Mouse (Mus musculus): Measurements from ENCODE around the gene Gpr33. TPM values are rescaled to one million over a fixed set of nuclear protein-coding genes. Genes with fewer than 3 reads are reported as not detected.
A peak's percentile ranks its signal among the peaks of the same experiment; 100 is the strongest.

The Gpr33 gene
- polyA plus RNA-seq, 1 experiment from 2014 or later = not detected

DNA sequence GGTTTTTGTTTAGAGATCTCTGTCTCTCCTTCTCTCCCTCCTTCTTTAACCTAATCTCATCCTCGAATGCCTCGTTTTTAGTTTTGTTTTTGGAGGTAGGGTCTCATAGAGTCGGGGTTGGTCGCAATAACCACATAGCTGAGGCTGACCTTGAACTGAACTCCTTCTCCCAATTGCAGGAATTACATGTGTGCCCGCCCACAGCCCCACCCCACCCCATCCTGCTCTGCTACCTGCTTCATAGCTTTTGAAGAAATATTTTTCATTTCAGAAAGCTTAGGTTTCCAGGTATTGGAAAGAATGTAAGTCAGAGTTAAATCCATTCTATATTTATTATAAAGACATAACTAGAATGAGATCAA lies 21.2 kb downstream of the Gpr33 start:
- Histone ChIP-seq H3K36me3 (peaks cover 8% of the 10 kb centered on the region; the same call in 1 of the 2 replicates), H3K4me1 (replicated peaks) (peaks cover 18% of the 10 kb centered on the region), H3K9me3 (no peaks in the 10 kb centered on the region), H3K4me3 (peak overlapping the region; percentile 60), H3K27me3 (ENCODE audit: insufficient read depth, poor library complexity, severe bottlenecking) (no peaks in the 10 kb centered on the region), H3K27ac (peak overlapping the region; percentile 87)
- no peak for DNase-seq (ENCODE audit: low spot score)
- 49% methylated on average over 5 of the region's 5 CpGs for WGBS

DNA sequence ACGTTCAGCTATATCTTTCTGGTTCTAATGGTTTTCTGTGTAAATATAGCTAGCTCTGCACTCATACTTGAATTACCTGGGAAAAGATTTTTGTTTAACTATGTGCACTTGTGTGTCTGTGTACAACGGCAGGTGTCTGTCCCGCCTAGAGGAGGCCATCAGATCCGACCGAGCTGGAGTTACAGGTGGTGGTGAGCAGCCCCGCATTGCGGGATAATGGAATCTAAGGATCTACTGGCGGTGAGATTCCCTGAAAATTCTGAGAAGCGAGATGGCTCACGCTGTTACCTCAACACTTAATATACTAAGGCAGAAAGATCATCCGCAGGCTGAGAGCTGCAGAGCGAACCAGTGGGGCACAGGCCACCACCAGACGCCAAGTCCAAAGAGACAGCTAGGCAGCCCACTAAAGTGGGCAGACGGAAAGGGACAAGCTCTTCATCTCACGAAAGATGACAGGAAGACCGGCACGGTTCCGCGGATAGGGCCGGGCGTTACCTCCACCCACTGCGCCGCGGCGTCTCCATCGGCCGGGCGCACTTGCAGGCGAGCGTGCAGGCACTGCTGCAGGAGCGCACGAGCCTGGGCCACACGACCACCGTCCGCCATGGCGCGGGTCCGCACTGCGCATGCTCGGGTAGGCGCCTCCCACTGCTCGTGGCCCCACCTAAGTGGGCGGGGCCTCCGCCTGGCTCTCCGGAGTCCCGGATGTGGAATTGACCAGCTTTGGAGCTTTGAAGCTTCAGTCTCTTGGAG lies 21.8 kb downstream of the Gpr33 start, which contains the start of gene Dtd2:
Dtd2 (minus strand) TSS at position 625 of the 756 bp plus-strand sequence.
- H3K36me3 ChIP-seq = peaks cover 8% of the 10 kb centered on the region; the same call in 1 of the 2 replicates
- peaks cover 18% of the 10 kb centered on the region for H3K4me1 ChIP-seq (replicated peaks)
- peak within 1 kb of the TSS; percentile 60 for H3K4me3 ChIP-seq
- DNase-seq (ENCODE audit: low spot score) = peak; percentile 94
- H3K27me3 ChIP-seq (ENCODE audit: insufficient read depth, poor library complexity, severe bottlenecking) = no peaks in the 10 kb centered on the region
- peak within 1 kb of the TSS; percentile 87 for H3K27ac ChIP-seq
- no peaks in the 10 kb centered on the region for H3K9me3 ChIP-seq
- WGBS = 2% methylated on average over 46 of the region's 46 CpGs

DNA sequence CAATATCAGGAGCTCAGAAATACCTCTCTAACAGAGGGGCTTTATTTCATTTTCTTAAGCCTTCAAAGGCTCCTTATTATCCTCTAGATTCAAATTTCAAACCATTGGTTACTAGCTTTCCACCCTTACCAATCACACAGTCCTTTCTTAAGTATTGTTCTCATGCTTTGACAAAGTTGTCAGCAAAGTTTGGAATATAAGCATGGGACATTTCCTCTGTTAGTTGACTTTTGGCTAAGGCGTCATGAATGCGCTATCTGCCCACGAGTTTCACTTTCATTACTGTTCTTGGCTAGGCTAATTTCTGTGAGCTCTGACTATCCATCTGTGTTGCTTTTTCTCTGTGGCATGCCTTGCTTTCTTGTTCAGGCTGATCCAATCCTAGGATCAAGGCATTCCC lies 25.1 kb downstream of the Gpr33 start:
- H3K9me3 ChIP-seq = no peaks in the 10 kb centered on the region
- no peak overlapping the region for H3K27ac ChIP-seq
- no peaks in the 10 kb centered on the region for H3K27me3 ChIP-seq (ENCODE audit: insufficient read depth, poor library complexity, severe bottlenecking)
- H3K36me3 ChIP-seq = peaks cover 27% of the 10 kb centered on the region
- no peak for DNase-seq (ENCODE audit: low spot score)
- H3K4me3 ChIP-seq = no peak overlapping the region
- H3K4me1 ChIP-seq (replicated peaks) = peaks cover 10% of the 10 kb centered on the region; the same call in 1 of the 2 replicates
- 92% methylated on average over 3 of the region's 3 CpGs for WGBS

DNA sequence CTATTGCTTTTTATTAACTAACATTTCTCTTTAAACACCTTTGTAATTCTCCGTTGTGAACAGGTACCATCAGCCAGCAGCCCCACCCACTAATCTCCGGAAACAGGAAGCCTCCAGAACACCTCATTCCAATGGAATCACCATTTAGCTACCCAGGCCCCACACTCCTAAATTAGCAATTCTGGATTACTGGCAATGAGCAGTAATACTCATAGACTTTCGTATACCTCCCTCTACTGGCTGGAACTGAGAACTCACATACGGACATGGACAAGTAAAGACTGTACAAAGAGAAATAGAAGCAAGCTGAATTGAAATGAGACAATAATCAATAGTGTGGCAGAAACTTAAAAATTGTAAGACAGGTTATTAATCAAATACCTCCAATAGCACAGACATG lies 26.3 kb downstream of the Gpr33 start:
- Histone ChIP-seq H3K9me3 (no peaks in the 10 kb centered on the region), H3K4me1 (replicated peaks) (peaks cover 10% of the 10 kb centered on the region; the same call in 1 of the 2 replicates), H3K4me3 (no peak overlapping the region), H3K27me3 (ENCODE audit: insufficient read depth, poor library complexity, severe bottlenecking) (no peaks in the 10 kb centered on the region), H3K27ac (no peak overlapping the region), H3K36me3 (peaks cover 39% of the 10 kb centered on the region)
- 42% methylated on average over 4 of the region's 4 CpGs for WGBS
- DNase-seq (ENCODE audit: low spot score) = peak; percentile 23

DNA sequence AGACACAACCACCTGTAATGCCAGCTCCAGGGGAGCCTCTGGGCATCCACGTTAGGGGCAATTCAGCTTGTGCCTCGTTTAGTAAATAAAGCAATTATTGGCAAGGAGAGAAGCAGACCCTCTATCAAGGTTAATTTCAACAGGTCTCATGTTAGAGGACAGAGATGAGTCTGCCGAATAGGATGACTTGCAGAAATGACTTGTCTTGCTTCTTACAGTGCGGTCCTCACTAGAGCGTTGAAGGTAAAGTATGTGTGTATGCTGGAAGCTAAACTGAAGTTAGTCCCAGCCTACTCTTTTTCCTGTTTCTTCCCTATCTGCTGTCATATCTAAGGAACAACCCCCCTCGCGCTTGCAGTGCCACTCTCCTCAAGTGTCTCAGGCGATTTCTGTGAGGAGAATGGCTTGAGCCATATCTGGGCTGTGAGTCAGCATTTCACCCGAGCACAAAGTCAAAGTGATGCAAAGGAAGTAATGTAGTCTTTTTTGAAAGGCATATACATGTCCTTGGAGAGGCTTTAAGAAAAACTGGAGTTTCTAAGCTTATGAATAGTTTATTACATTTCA lies 29.4 kb downstream of the Gpr33 start:
- 91% methylated on average over 9 of the region's 9 CpGs for WGBS
- Histone ChIP-seq H3K4me3 (no peak overlapping the region), H3K4me1 (replicated peaks) (no peaks in the 10 kb centered on the region), H3K36me3 (peaks cover 61% of the 10 kb centered on the region), H3K9me3 (no peaks in the 10 kb centered on the region), H3K27ac (no peak overlapping the region), H3K27me3 (ENCODE audit: insufficient read depth, poor library complexity, severe bottlenecking) (no peaks in the 10 kb centered on the region)
- DNase-seq (ENCODE audit: low spot score) = no peak

DNA sequence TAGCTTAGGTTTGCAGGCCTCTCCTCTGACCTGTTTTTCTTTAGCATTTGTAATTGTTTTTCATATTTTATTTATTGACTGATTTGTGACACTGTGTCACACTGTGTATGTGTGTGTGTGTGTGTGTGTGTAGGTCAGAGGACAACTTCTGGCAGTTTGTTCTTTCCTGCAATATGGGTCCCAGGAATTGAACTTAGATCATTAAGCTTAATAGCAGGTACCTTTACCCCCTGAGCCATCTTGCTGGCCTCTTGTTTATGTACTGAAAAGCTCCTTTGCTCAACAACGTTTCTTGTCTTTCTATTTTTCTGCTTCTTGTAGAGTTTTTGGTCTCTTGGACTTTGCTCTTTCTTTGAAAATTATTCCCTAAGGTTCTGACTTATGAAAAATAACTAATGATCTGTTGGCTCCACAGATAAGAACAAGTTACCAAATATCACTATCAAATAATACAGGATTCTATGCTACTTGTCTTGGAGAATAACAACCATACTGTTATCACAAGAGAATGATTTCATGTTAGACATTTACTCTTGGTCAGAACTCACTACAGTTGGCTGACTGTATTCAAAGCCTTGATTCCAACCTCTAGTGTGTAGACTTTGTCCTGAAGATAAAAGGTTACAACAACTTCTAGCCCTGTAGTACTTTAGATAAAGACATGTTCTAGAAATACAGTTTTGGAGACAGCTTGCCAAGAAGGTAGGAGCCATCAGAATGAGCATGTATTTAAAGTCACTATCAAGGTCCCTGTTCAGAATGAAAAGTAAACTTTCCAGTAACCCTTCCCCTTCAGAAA lies 31.9 kb downstream of the Gpr33 start:
- WGBS = 84% methylated on average over 1 of the region's 1 CpGs
- Histone ChIP-seq H3K9me3 (no peaks in the 10 kb centered on the region), H3K4me3 (no peak overlapping the region), H3K36me3 (peaks cover 65% of the 10 kb centered on the region), H3K4me1 (replicated peaks) (no peaks in the 10 kb centered on the region), H3K27ac (no peak overlapping the region), H3K27me3 (ENCODE audit: insufficient read depth, poor library complexity, severe bottlenecking) (no peaks in the 10 kb centered on the region)
- DNase-seq (ENCODE audit: low spot score) = no peak

DNA sequence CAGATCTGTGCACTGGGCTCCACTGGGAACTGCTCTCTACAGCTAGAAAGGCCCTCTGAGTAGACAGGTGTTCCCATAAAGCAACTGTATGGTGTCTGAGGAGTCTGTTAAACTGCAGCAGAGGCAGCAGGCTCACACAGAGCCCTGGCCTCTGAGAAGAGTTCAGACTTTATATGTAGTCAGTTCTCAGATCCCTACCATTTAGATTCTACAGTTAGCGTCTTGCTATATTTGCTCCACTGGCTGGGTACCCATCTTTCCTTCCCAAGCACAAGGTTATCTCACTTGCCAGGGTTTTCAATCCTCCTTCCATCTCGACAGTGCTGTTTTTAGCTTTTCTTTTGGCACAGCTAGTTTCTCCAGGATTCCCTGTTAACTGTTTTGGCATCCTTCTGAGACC lies 37.2 kb downstream of the Gpr33 start:
- Histone ChIP-seq H3K27me3 (ENCODE audit: insufficient read depth, poor library complexity, severe bottlenecking) (no peaks in the 10 kb centered on the region), H3K36me3 (peaks cover 31% of the 10 kb centered on the region), H3K4me3 (no peak overlapping the region), H3K9me3 (no peaks in the 10 kb centered on the region), H3K4me1 (replicated peaks) (no peaks in the 10 kb centered on the region), H3K27ac (no peak overlapping the region)
- no peak for DNase-seq (ENCODE audit: low spot score)
- WGBS = 90% methylated on average over 2 of the region's 2 CpGs

DNA sequence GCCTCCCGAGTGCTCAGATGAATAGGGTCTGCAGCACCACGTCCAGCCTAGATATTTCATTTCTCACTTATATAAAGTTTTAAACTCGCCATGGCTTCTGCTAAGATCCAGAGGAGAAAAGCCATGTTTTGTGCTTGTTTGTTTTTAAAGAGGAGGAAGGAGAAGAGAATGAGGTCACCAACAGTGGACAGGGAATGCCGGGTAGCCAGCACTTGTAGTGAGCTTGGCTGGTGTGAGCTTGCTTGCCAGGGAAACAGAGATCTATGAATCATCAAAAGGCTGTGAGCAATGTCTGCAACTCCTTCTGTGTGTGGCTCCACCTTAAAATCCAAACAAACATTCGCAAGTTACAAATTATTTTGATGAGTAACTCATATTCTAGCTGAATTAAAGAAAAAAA lies 39.3 kb downstream of the Gpr33 start:
- no peak for DNase-seq (ENCODE audit: low spot score)
- H3K36me3 ChIP-seq = peaks cover 10% of the 10 kb centered on the region

DNA sequence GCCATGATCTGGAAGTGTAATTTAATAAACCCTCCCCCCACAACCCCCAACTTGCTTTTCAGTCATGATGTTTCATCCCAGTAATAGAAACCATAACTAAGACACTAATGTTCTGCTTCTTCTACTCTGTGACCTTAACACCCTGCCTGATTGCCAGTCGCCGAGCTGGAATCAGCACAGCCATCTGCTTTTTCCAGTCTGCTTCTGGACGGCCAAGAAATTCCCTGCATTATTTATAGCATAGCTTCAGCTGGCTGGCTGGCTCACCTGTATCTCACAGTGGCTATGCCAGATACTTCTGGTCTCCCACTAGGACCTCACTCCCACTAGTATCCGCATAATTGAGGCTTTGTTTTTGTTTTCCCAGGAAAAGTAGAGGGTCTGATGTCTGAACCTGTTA lies 42.0 kb downstream of the Gpr33 start:
- Histone ChIP-seq H3K4me1 (replicated peaks) (no peaks in the 10 kb centered on the region), H3K9me3 (no peaks in the 10 kb centered on the region), H3K4me3 (no peak overlapping the region), H3K27ac (no peak overlapping the region), H3K36me3 (peaks cover 5% of the 10 kb centered on the region; the same call in 1 of the 2 replicates), H3K27me3 (ENCODE audit: insufficient read depth, poor library complexity, severe bottlenecking) (no peaks in the 10 kb centered on the region)
- 83% methylated on average over 4 of the region's 4 CpGs for WGBS
- no peak for DNase-seq (ENCODE audit: low spot score)

More for the DNA sequence above, 39.3 kb downstream of the Gpr33 start:
- 88% methylated on average over 5 of the region's 5 CpGs for WGBS
- no peak overlapping the region for H3K27ac ChIP-seq
- no peaks in the 10 kb centered on the region for H3K9me3 ChIP-seq
- H3K4me1 ChIP-seq (replicated peaks) = no peaks in the 10 kb centered on the region
- H3K27me3 ChIP-seq (ENCODE audit: insufficient read depth, poor library complexity, severe bottlenecking) = no peaks in the 10 kb centered on the region
- H3K4me3 ChIP-seq = no peak overlapping the region

DNA sequence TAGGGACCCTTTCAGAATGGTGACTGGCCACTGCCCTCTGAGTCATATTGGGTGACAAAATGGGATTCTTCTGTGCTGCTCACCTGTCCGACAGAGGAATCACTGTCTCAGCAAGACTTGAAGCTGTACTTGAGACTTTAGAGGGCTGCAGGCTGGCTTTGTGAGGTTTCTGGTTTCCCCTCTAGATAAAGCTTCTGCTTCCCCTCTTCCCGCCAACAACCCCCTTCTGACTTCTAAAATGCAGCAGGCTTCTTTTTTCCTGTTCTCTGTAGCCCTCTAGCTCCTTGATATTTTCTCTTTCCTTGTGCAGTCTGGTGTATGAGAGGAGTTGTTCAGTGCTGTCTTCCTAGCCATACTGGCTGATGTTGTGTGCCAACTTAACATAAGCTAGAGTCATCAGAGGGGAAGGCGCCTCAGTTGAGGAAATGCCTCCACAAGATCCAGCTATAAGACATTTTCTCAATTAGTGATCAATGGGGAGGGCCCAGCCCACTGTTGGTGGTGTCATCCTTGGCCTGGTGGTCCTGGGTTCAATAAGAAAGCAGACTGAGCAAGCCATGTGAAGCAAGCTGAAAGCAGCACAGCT lies 42.6 kb downstream of the Gpr33 start:
- no peak for DNase-seq (ENCODE audit: low spot score)
- WGBS = 91% methylated on average over 3 of the region's 3 CpGs
- peaks cover 5% of the 10 kb centered on the region; the same call in 1 of the 2 replicates for H3K36me3 ChIP-seq
- no peaks in the 10 kb centered on the region for H3K9me3 ChIP-seq
- H3K27ac ChIP-seq = no peak overlapping the region
- H3K27me3 ChIP-seq (ENCODE audit: insufficient read depth, poor library complexity, severe bottlenecking) = no peaks in the 10 kb centered on the region
- H3K4me1 ChIP-seq (replicated peaks) = no peaks in the 10 kb centered on the region
- H3K4me3 ChIP-seq = no peak overlapping the region

DNA sequence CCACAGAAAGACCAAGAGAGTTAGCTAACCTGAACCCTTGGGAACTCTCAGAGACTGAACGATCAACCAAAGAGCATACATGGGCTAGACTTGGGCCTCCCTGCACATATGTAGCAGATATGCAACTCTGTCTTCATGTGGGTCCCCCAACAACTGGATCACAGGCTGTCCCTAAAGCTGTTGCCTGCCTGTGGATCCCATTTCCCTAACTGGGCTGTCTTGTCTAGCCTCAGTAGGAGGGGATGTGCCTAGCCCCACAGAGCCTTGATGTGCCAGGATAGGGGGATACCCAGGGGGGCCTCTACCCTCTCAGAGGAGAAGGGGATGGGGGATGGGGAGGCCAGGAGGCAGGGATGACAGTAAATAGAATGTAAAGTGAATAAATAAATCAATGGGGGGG lies 44.2 kb downstream of the Gpr33 start:
- no peaks in the 10 kb centered on the region for H3K27me3 ChIP-seq (ENCODE audit: insufficient read depth, poor library complexity, severe bottlenecking)
- no peak overlapping the region for H3K27ac ChIP-seq
- H3K4me3 ChIP-seq = no peak overlapping the region
- no peaks in the 10 kb centered on the region for H3K4me1 ChIP-seq (replicated peaks)
- no peaks in the 10 kb centered on the region for H3K9me3 ChIP-seq
- peaks cover 5% of the 10 kb centered on the region; the same call in 1 of the 2 replicates for H3K36me3 ChIP-seq
- no peak for DNase-seq (ENCODE audit: low spot score)
- 93% methylated on average over 1 of the region's 1 CpGs for WGBS

DNA sequence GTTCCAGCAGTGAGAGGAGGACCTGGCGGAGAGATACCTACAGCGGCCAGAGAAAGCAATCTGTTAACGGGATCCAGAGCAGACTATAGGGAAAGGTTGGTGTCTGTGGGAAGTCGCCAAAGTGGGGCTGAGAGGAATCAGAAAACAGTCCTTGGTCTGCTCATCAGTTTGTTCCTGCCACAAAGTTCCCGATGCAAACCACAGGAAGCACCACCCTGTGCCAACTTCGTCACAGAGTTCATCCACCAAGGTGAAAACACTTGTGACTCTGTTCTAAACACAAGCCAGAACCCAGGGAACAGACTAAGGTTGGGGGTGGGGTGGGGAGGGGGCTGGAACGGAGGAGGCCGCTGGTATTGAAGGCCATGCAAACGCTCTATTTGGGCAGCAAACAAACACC lies 51.3 kb downstream of the Gpr33 start:
- no peaks in the 10 kb centered on the region for H3K27me3 ChIP-seq (ENCODE audit: insufficient read depth, poor library complexity, severe bottlenecking)
- H3K4me3 ChIP-seq = no peak overlapping the region
- no peak overlapping the region for H3K27ac ChIP-seq
- WGBS = 81% methylated on average over 9 of the region's 9 CpGs
- no peaks in the 10 kb centered on the region for H3K4me1 ChIP-seq (replicated peaks)
- H3K9me3 ChIP-seq = peaks cover 4% of the 10 kb centered on the region; the same call in 1 of the 2 replicates
- DNase-seq (ENCODE audit: low spot score) = no peak
- H3K36me3 ChIP-seq = no peaks in the 10 kb centered on the region

Measured in hindbrain, embryonic 10.5 days (tissue).